Mouse (Mus musculus) liver, embryonic 13.5 days (tissue): Measurements from ENCODE around the gene Bcl3. TPM values are rescaled to one million over a fixed set of nuclear protein-coding genes. Genes with fewer than 3 reads are reported as not detected.

Experiments used
- ATAC-seq: fragments of 200-750 bp; cut with Nextera tagmentation; 2 replicates; pipeline ENCODE4 v1.8.0; 2017; ENCODE audit warnings: low read depth, mild to moderate bottlenecking, moderate number of reproducible peaks, moderate library complexity
- DNase-seq: peaks from one replicate; pipeline ENCODE4 v3.0.0; 2022
- H3K27ac ChIP-seq: fragments of 300-500 bp; sonication (generic); 2 replicates; pipeline ENCODE4 v1.5.1; 2015; ENCODE audit warnings: moderate library complexity, mild to moderate bottlenecking, inconsistent platforms
- H3K27me3 ChIP-seq: fragments of 300-500 bp; sonication (generic); 2 replicates; pipeline ENCODE4 v1.6.1; 2015; ENCODE audit warnings: mild to moderate bottlenecking, inconsistent platforms
- H3K36me3 ChIP-seq: fragments of 300-500 bp; sonication (generic); 2 replicates; pipeline ENCODE4 v1.6.1; 2015; ENCODE audit warnings: mild to moderate bottlenecking, inconsistent platforms
- H3K4me1 ChIP-seq: fragments of 300-500 bp; sonication (generic); replicated peaks from 2 replicates; pipeline ENCODE4 v1.6.1; 2015; ENCODE audit warnings: inconsistent platforms
- H3K4me2 ChIP-seq: fragments of 300-500 bp; sonication (generic); 2 replicates; pipeline ENCODE4 v1.6.1; 2015; ENCODE audit warnings: inconsistent platforms, mild to moderate bottlenecking, moderate library complexity
- H3K4me3 ChIP-seq: fragments of 300-500 bp; sonication (generic); replicated peaks from 2 replicates; pipeline ENCODE4 v1.5.1; 2015; ENCODE audit warnings: mild to moderate bottlenecking, inconsistent platforms
- H3K9ac ChIP-seq: fragments of 300-500 bp; sonication (generic); 2 replicates; pipeline ENCODE4 v1.6.1; 2015; ENCODE audit warnings: mild to moderate bottlenecking, inconsistent platforms
- H3K9me3 ChIP-seq: fragments of 300-500 bp; sonication (generic); replicated peaks from 2 replicates; pipeline ENCODE4 v1.6.1; 2016; ENCODE audit warnings: inconsistent platforms
- WGBS: fragments of 180-500 bp; shearing (Covaris S2); methylation state at CpG from one replicate; pipeline ENCODE4 v1.1.7; 2015; ENCODE audit not compliant: insufficient replicate concordance; 5-methylcytosine and 5-hydroxymethylcytosine counted together
- polyA plus RNA-seq: library from polyadenylated mRNA; unstranded; fragments of >200 nt; fragmentation: Nextera tagmentation; extraction: Ambion mirVana; gene quantifications from 2 replicates; pipeline ENCODE4 v1.2.1, GENCODE M21; 2015

Bcl3 gene
- 3.0 and 3.9 TPM in 2 replicates for polyA plus RNA-seq

DNA sequence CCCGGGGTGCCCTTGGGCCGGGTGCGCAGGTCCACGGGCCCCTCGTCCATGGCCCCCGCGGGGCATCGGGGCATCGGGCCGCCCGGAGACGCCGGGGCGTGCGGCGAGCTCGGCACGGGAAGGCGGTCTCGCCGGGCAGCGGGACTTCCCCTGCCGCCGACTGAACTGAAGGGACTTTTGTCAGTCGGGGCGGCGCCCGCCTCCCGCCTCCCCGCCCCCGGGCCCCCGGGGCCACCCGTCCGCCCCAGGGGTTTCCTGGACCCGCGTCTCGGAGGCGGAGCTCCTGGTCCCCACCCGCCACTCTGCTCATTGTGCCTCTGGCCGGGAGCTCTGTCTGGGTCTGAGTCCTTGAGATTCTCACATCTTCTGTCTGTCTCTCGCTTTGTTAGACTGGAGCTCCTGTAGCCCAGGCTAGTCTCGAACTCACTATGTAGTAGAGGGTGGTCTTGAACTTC is at the start of gene Bcl3:
Bcl3 (minus strand) TSS at position 167 of the 455 bp plus-strand sequence.
- WGBS: under 1% methylated on average over 37 of the region's 42 CpGs
- Histone ChIP-seq H3K4me3 (peak within 1 kb of the TSS; percentile 59), H3K36me3 (peaks cover 6% of the 10 kb centered on the region; the same call in 1 of the 2 replicates), H3K9me3 (0 out of 2 replicates have a peak, but pooled peaks cover 3% of the 10 kb centered on the region), H3K4me1 (peaks cover 42% of the 10 kb centered on the region), H3K4me2 (peak within 1 kb of the TSS; percentile 66), H3K27ac (peak within 1 kb of the TSS; percentile 84), H3K9ac (peak within 1 kb of the TSS; percentile 67), H3K27me3 (peaks cover 37% of the 10 kb centered on the region)
- no peak for DNase-seq
- ATAC-seq: no peak

GRCm38 (mm10) chr7:19871943-19872601 is 49.5 kb upstream of the Bcl3 start:
- Histone ChIP-seq H3K9me3 (no peaks in the 10 kb centered on the region), H3K4me1 (peaks cover 18% of the 10 kb centered on the region), H3K9ac (no peak overlapping the region), H3K27me3 (no peaks in the 10 kb centered on the region), H3K36me3 (no peaks in the 10 kb centered on the region), H3K27ac (no peak overlapping the region), H3K4me3 (no peak overlapping the region), H3K4me2 (no peak overlapping the region)
- DNase-seq (no peak), ATAC-seq (no peak)
- 19% methylated on average over 5 of the region's 5 CpGs for WGBS

- H3K36me3 ChIP-seq: no peaks in the 10 kb centered on the region
- no peak overlapping the region for H3K9ac ChIP-seq
- peak; percentile 51 for ATAC-seq
- H3K4me3 ChIP-seq: no peak overlapping the region
- 16% methylated on average over 10 of the region's 10 CpGs for WGBS
- no peak for DNase-seq
- peaks cover 9% of the 10 kb centered on the region for H3K4me1 ChIP-seq
- H3K27ac ChIP-seq: peak overlapping the region; percentile 18; the same call in 1 of the 2 replicates
- H3K9me3 ChIP-seq: no peaks in the 10 kb centered on the region
- H3K27me3 ChIP-seq: no peaks in the 10 kb centered on the region
- no peak overlapping the region for H3K4me2 ChIP-seq
Measured at GRCm38 (mm10) chr7:19871137-19871621, 48.6 kb upstream of the Bcl3 start.

GRCm38 (mm10) chr7:19867751-19868399 is 45.3 kb upstream of the Bcl3 start:
- Histone ChIP-seq H3K4me1 (peaks cover 14% of the 10 kb centered on the region; the same call in 1 of the 2 replicates), H3K27ac (no peak overlapping the region), H3K9me3 (no peaks in the 10 kb centered on the region), H3K4me2 (no peak overlapping the region), H3K27me3 (no peaks in the 10 kb centered on the region), H3K36me3 (no peaks in the 10 kb centered on the region), H3K4me3 (no peak overlapping the region), H3K9ac (no peak overlapping the region)
- no peak for ATAC-seq
- no peak for DNase-seq
- WGBS: 71% methylated on average over 16 of the region's 16 CpGs

- 69% methylated on average over 6 of the region's 6 CpGs for WGBS
- ATAC-seq (no peak), DNase-seq (no peak)
- Histone ChIP-seq H3K4me3 (no peak overlapping the region), H3K27ac (no peak overlapping the region), H3K4me1 (peaks cover 14% of the 10 kb centered on the region; the same call in 1 of the 2 replicates), H3K9ac (no peak overlapping the region), H3K9me3 (no peaks in the 10 kb centered on the region), H3K27me3 (no peaks in the 10 kb centered on the region), H3K4me2 (no peak overlapping the region), H3K36me3 (no peaks in the 10 kb centered on the region)
Measured at GRCm38 (mm10) chr7:19866490-19866889, 43.9 kb upstream of the Bcl3 start.

DNA sequence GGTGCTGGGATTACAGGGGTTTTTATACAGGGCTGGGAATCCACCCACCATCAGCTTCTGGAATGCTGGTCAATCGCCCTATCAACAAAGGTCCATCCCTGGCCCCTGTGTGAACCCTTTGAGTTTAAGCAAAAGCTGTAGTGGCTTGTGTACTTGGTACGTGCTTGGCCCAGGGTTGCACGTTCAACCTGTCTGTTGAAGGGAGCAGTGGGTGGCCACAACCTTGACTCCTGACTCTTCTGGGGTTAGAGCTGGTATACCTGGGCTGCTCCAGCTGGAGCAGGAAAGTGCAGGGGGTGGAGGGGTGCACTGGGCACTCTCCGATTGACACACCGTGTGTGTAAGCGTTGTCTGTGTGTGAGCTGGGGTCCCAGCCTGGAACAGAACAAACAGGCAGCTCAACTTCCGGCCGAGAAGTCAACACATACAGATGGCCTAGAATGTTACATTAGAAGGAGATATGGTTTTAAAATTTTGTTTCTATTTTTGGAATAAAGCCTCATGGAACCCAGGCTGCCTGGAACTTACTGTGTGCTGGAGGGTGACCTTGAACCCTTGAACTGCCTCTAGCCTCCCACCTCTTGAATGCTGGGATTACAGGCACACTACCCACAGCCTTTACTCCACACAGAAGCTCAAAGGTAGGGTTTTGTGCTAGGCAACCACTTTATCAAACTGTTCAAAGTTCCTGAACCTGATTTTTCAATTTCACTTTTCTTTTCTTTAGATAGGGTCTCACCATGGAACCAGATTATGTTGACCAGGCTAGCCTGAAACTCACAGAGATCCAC is 42.9 kb upstream of the Bcl3 start:
- Histone ChIP-seq H3K27ac (no peak overlapping the region), H3K9me3 (no peaks in the 10 kb centered on the region), H3K4me1 (peaks cover 11% of the 10 kb centered on the region; the same call in 1 of the 2 replicates), H3K36me3 (no peaks in the 10 kb centered on the region), H3K4me2 (no peak overlapping the region), H3K27me3 (no peaks in the 10 kb centered on the region), H3K4me3 (no peak overlapping the region), H3K9ac (no peak overlapping the region)
- ATAC-seq (peak; percentile 71), DNase-seq (no peak)
- WGBS: 60% methylated on average over 8 of the region's 8 CpGs

DNA sequence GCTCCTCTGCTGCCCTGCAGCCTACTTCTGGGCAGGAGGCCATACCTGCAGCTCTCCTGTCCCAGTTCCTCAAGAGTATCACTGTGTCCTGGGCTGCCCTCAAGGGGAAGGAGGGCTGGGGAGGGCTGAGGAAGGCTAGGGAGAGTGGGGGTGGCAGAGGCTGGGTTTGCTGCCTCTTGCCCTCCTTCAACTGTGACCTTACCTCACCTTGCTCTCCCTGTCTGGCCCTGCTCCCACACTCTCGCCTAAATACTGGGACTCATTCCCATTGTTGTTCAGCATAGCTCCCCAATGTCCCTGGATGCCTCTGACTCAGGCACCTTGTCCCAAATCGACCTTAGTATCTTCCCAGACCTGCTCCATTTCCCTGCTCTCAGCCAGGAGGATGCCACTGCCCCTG is 41.7 kb upstream of the Bcl3 start:
- DNase-seq (no peak), ATAC-seq (no peak)
- no peak overlapping the region for H3K27ac ChIP-seq
- H3K36me3 ChIP-seq: no peaks in the 10 kb centered on the region
- 22% methylated on average over 2 of the region's 2 CpGs for WGBS
- H3K9me3 ChIP-seq: no peaks in the 10 kb centered on the region
- H3K4me3 ChIP-seq: no peak overlapping the region
- no peak overlapping the region for H3K9ac ChIP-seq
- H3K4me2 ChIP-seq: no peak overlapping the region
- H3K4me1 ChIP-seq: peaks cover 11% of the 10 kb centered on the region; the same call in 1 of the 2 replicates
- H3K27me3 ChIP-seq: no peaks in the 10 kb centered on the region

DNA sequence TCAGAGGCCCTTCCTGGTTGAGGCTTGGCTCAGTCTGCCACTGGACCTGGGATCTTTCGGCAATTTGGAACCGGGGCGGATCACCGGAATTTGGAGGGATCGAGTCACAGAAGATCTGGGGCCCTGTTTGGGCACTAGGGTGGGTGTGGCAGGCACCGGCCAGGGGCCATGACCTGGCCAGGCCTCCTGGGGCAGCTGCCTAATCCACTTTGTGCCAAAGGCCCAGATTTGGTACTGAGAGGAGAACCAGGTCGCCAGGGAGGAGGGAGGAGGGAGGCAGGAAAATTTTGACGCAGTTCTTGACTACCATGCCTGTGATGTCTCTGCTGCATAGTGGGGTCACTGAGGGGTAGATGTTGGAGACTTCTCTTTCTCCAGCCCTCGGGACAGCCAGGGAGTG is 38.6 kb upstream of the Bcl3 start, which contains the start of gene Ceacam16:
Ceacam16 (minus strand) TSS at position 101 of the 400 bp plus-strand sequence.
- no peaks in the 10 kb centered on the region for H3K36me3 ChIP-seq
- 0 out of 2 replicates have a peak, but pooled peaks cover 4% of the 10 kb centered on the region for H3K27me3 ChIP-seq
- H3K27ac ChIP-seq: no peak within 1 kb of the TSS
- DNase-seq (no peak), ATAC-seq (no peak)
- H3K9ac ChIP-seq: no peak within 1 kb of the TSS
- H3K4me1 ChIP-seq: peaks cover 11% of the 10 kb centered on the region; the same call in 1 of the 2 replicates
- no peak within 1 kb of the TSS for H3K4me2 ChIP-seq
- H3K9me3 ChIP-seq: no peaks in the 10 kb centered on the region
- H3K4me3 ChIP-seq: no peak within 1 kb of the TSS
- 67% methylated on average over 9 of the region's 9 CpGs for WGBS

- WGBS: 48% methylated on average over 10 of the region's 10 CpGs
- DNase-seq (no peak), ATAC-seq (no peak)
- Histone ChIP-seq H3K4me3 (no peak overlapping the region), H3K27ac (no peak overlapping the region), H3K4me2 (no peak overlapping the region), H3K36me3 (no peaks in the 10 kb centered on the region), H3K27me3 (0 out of 2 replicates have a peak, but pooled peaks cover 4% of the 10 kb centered on the region), H3K4me1 (no peaks in the 10 kb centered on the region), H3K9me3 (no peaks in the 10 kb centered on the region), H3K9ac (no peak overlapping the region)
Measured at GRCm38 (mm10) chr7:19859740-19860139, 37.2 kb upstream of the Bcl3 start.

GRCm38 (mm10) chr7:19856283-19856682 is 33.7 kb upstream of the Bcl3 start:
- H3K36me3 ChIP-seq: no peaks in the 10 kb centered on the region
- peaks cover 4% of the 10 kb centered on the region; the same call in 1 of the 2 replicates for H3K4me1 ChIP-seq
- no peak for ATAC-seq
- no peak overlapping the region for H3K9ac ChIP-seq
- H3K27ac ChIP-seq: no peak overlapping the region
- peaks cover 27% of the 10 kb centered on the region for H3K27me3 ChIP-seq
- H3K4me2 ChIP-seq: no peak overlapping the region
- DNase-seq: no peak
- H3K9me3 ChIP-seq: no peaks in the 10 kb centered on the region
- WGBS: 71% methylated on average over 6 of the region's 6 CpGs
- H3K4me3 ChIP-seq: no peak overlapping the region

DNA sequence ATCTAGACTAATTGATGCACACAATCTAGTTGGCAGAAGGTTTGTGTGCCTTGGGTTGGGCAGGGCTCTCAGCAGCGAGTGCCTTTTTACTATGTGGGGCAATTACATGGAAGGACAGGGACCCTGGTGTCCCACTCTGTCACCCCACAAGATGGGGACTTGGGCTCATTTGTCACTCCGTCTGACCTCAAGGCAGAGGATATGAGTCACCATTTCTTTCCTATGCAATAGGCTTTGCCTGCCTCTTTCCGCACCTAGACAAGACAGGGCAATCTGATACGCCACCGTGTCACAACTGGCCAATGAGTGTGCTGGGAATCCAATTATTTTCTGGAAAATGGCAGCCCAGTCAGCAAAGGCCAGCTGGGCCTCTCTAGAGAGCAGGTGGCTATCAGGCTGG is 33.1 kb upstream of the Bcl3 start:
- H3K4me1 ChIP-seq: peaks cover 4% of the 10 kb centered on the region; the same call in 1 of the 2 replicates
- DNase-seq: no peak
- no peak overlapping the region for H3K4me3 ChIP-seq
- H3K27ac ChIP-seq: no peak overlapping the region
- no peak overlapping the region for H3K4me2 ChIP-seq
- no peak overlapping the region for H3K9ac ChIP-seq
- peaks cover 27% of the 10 kb centered on the region for H3K27me3 ChIP-seq
- ATAC-seq: no peak
- 37% methylated on average over 5 of the region's 5 CpGs for WGBS
- no peaks in the 10 kb centered on the region for H3K9me3 ChIP-seq
- H3K36me3 ChIP-seq: no peaks in the 10 kb centered on the region
